Comparison of ENCODE assay signal across 28 mouse cellular contexts in the genomic region with DNA sequence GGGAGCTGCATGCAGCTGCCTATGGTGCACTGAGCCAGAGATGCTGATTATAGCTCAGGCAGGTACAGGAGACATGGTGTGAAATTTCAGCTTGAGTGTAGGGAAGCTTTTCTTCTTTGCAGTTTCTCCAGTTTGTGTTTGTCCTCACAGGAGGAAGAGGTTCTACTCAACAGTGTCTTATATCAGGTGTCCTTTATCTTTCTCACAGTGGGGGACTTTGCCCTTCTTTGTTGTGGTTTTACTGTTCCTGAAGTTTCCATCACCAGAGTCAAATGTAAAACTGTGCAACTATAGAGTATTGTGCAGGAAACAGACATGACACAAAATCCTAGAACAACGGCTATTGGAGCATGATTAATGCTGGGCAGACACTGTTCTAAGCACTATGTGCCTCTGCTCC. TPM values are rescaled to one million over a fixed set of nuclear protein-coding genes. Genes with fewer than 3 reads are reported as not detected.
"Had no signal": no experiment of that assay in that cellular context is flagged by ENCODE, and none has a peak within 500 bp of the region (broad histone marks: within the 10 kb centered on the region; RNA-seq: fewer than 3 reads in every experiment).

No protein-coding gene starts in this region.

- H3K36me3 ChIP-seq: limb, embryonic 10.5 days; limb, embryonic 13.5 days; liver, embryonic 12.5 days; liver, embryonic 15.5 days; lung, embryonic 15.5 days; midbrain, embryonic 10.5 days; midbrain, embryonic 13.5 days; neural tube, embryonic 12.5 days; neural tube, embryonic 15.5 days; stomach, embryonic 15.5 days had no signal

- H3K9me3 ChIP-seq: limb, embryonic 10.5 days; limb, embryonic 13.5 days; liver, embryonic 12.5 days; liver, embryonic 15.5 days; lung, embryonic 15.5 days; megakaryocyte, embryonic 14.5 days; midbrain, embryonic 10.5 days; midbrain, embryonic 13.5 days; neural tube, embryonic 12.5 days; neural tube, embryonic 15.5 days; stomach, embryonic 15.5 days had no signal

- H3K4me1 ChIP-seq: limb, embryonic 10.5 days; limb, embryonic 13.5 days; liver, embryonic 12.5 days; liver, embryonic 15.5 days; lung, embryonic 15.5 days; megakaryocyte, embryonic 14.5 days; midbrain, embryonic 10.5 days; midbrain, embryonic 13.5 days; neural tube, embryonic 12.5 days; neural tube, embryonic 15.5 days; stomach, embryonic 15.5 days had no signal

- H3K4me3 ChIP-seq: layer of hippocampus, adult 2 months; limb, embryonic 10.5 days; limb, embryonic 13.5 days; liver, embryonic 12.5 days; liver, embryonic 15.5 days; lung, embryonic 15.5 days; megakaryocyte, embryonic 14.5 days; midbrain, embryonic 10.5 days; midbrain, embryonic 13.5 days; neural tube, embryonic 12.5 days; neural tube, embryonic 15.5 days; stomach, embryonic 15.5 days had no signal

- H3K27me3 ChIP-seq: limb, embryonic 13.5 days; liver, embryonic 12.5 days; liver, embryonic 15.5 days; lung, embryonic 15.5 days; megakaryocyte, embryonic 14.5 days; midbrain, embryonic 13.5 days; neural tube, embryonic 12.5 days; neural tube, embryonic 15.5 days; stomach, embryonic 15.5 days had no signal

- ATAC-seq: liver, embryonic 12.5 days; midbrain, embryonic 13.5 days had no signal

- DNase-seq: kidney, postnatal 25 days; layer of hippocampus, adult 9-11 months; liver; lung, adult 18-20 months; lung, postnatal 10 days; lung, postnatal 36 days; right cerebral cortex, adult 18-20 months; right cerebral cortex, postnatal 14 days; spleen, adult 18-20 months; thymus, postnatal 25 days had no signal

- H3K27ac ChIP-seq: kidney, postnatal 0 days; layer of hippocampus, adult 2 months; limb, embryonic 10.5 days; limb, embryonic 13.5 days; liver, embryonic 12.5 days; liver, embryonic 15.5 days; lung, embryonic 15.5 days; midbrain, embryonic 10.5 days; midbrain, embryonic 13.5 days; neural tube, embryonic 12.5 days; neural tube, embryonic 15.5 days; stomach, embryonic 15.5 days had no signal

- H3K9ac ChIP-seq: limb, embryonic 13.5 days; liver, embryonic 12.5 days; liver, embryonic 15.5 days; lung, embryonic 15.5 days; midbrain, embryonic 13.5 days; neural tube, embryonic 12.5 days; neural tube, embryonic 15.5 days; stomach, embryonic 15.5 days had no signal

- H3K4me2 ChIP-seq: limb, embryonic 13.5 days; liver, embryonic 12.5 days; liver, embryonic 15.5 days; lung, embryonic 15.5 days; midbrain, embryonic 13.5 days; neural tube, embryonic 12.5 days; neural tube, embryonic 15.5 days; stomach, embryonic 15.5 days had no signal

RNA-seq across cellular contexts. Expression of a gene that starts 0.5 kb away (rescaled TPM):
- total RNA-seq: layer of hippocampus, adult 2 months; layer of hippocampus, postnatal 25 days; left cerebral cortex, adult 18-20 months; left cerebral cortex, postnatal 25 days had no signal
- polyA plus RNA-seq: kidney, postnatal 0 days; large intestine, adult 2 months; limb, embryonic 10.5 days; limb, embryonic 13.5 days; liver, embryonic 12.5 days; liver, embryonic 15.5 days; lung, embryonic 15.5 days; midbrain, embryonic 10.5 days; midbrain, embryonic 13.5 days; neural tube, embryonic 12.5 days; neural tube, embryonic 15.5 days; stomach, embryonic 15.5 days; thymus, postnatal 0 days had no signal

RNA-seq across cellular contexts. Expression of a gene that starts 15.5 kb away (rescaled TPM):
- total RNA-seq: layer of hippocampus, adult 2 months; layer of hippocampus, postnatal 25 days; left cerebral cortex, adult 18-20 months; left cerebral cortex, postnatal 25 days had no signal
- polyA plus RNA-seq: kidney, postnatal 0 days; large intestine, adult 2 months; limb, embryonic 10.5 days; limb, embryonic 13.5 days; liver, embryonic 12.5 days; liver, embryonic 15.5 days; lung, embryonic 15.5 days; midbrain, embryonic 10.5 days; midbrain, embryonic 13.5 days; neural tube, embryonic 12.5 days; neural tube, embryonic 15.5 days; stomach, embryonic 15.5 days; thymus, postnatal 0 days had no signal

RNA-seq across cellular contexts. Expression of a gene that starts 25.6 kb away (rescaled TPM):
- total RNA-seq: layer of hippocampus, adult 2 months; layer of hippocampus, postnatal 25 days; left cerebral cortex, adult 18-20 months; left cerebral cortex, postnatal 25 days had no signal
- polyA plus RNA-seq: kidney, postnatal 0 days; large intestine, adult 2 months; limb, embryonic 13.5 days; liver, embryonic 12.5 days; liver, embryonic 15.5 days; midbrain, embryonic 10.5 days; midbrain, embryonic 13.5 days; neural tube, embryonic 12.5 days; neural tube, embryonic 15.5 days; stomach, embryonic 15.5 days; thymus, postnatal 0 days had no signal

RNA-seq across cellular contexts. Expression of a gene that starts 54.3 kb away (rescaled TPM):
- total RNA-seq: layer of hippocampus, adult 2 months; layer of hippocampus, postnatal 25 days; left cerebral cortex, adult 18-20 months; left cerebral cortex, postnatal 25 days had no signal
- polyA plus RNA-seq: kidney, postnatal 0 days; large intestine, adult 2 months; limb, embryonic 10.5 days; limb, embryonic 13.5 days; liver, embryonic 12.5 days; liver, embryonic 15.5 days; lung, embryonic 15.5 days; midbrain, embryonic 10.5 days; midbrain, embryonic 13.5 days; neural tube, embryonic 12.5 days; neural tube, embryonic 15.5 days; stomach, embryonic 15.5 days; thymus, postnatal 0 days had no signal
